Mouse (Mus musculus) liver, embryonic 15.5 days (tissue): ENCODE measurements at regions not wholly inside any gene's neighbourhood (a gene's known extent, or its start where the extent isn't known, plus 50 kb on each side); places are given as distances from the start of the nearest gene placed in this dataset.

Experiments used
- ATAC-seq: fragments of 200-750 bp; cut with Nextera tagmentation; 2 replicates; pipeline ENCODE4 v1.8.0; 2017; ENCODE audit warnings: moderate number of reproducible peaks, mild to moderate bottlenecking, moderate library complexity; ENCODE audit not compliant: insufficient read depth
- H3K27ac ChIP-seq: fragments of 300-500 bp; sonication (generic); replicated peaks from 2 replicates; pipeline ENCODE4 v1.5.1; 2015; ENCODE audit warnings: mild to moderate bottlenecking, inconsistent platforms
- H3K27me3 ChIP-seq: fragments of 300-500 bp; sonication (generic); 2 replicates; pipeline ENCODE4 v1.6.1; 2015; ENCODE audit warnings: mild to moderate bottlenecking, inconsistent platforms
- H3K36me3 ChIP-seq: fragments of 300-500 bp; sonication (generic); replicated peaks from 2 replicates; pipeline ENCODE4 v1.6.1; 2015; ENCODE audit warnings: moderate library complexity, mild to moderate bottlenecking, inconsistent platforms
- H3K4me1 ChIP-seq: fragments of 300-500 bp; sonication (generic); replicated peaks from 2 replicates; pipeline ENCODE4 v1.6.1; 2015; ENCODE audit warnings: inconsistent platforms
- H3K4me2 ChIP-seq: fragments of 300-500 bp; sonication (generic); 2 replicates; pipeline ENCODE4 v1.6.1; 2015; ENCODE audit warnings: moderate library complexity, mild to moderate bottlenecking, inconsistent platforms
- H3K4me3 ChIP-seq: fragments of 300-500 bp; sonication (generic); replicated peaks from 2 replicates; pipeline ENCODE4 v1.5.1; 2015; ENCODE audit warnings: mild to moderate bottlenecking, inconsistent platforms
- H3K9ac ChIP-seq: fragments of 300-500 bp; sonication (generic); 2 replicates; pipeline ENCODE4 v1.6.1; 2015; ENCODE audit warnings: moderate library complexity, mild to moderate bottlenecking, inconsistent platforms
- H3K9me3 ChIP-seq: fragments of 300-500 bp; sonication (generic); replicated peaks from 2 replicates; pipeline ENCODE4 v1.6.1; 2016; ENCODE audit warnings: inconsistent platforms
- WGBS: fragments of 180-500 bp; shearing (Covaris S2); methylation state at CpG from one replicate; pipeline ENCODE4 v1.1.7; 2015; ENCODE audit warnings: mixed read lengths; ENCODE audit not compliant: insufficient replicate concordance; 5-methylcytosine and 5-hydroxymethylcytosine counted together

DNA sequence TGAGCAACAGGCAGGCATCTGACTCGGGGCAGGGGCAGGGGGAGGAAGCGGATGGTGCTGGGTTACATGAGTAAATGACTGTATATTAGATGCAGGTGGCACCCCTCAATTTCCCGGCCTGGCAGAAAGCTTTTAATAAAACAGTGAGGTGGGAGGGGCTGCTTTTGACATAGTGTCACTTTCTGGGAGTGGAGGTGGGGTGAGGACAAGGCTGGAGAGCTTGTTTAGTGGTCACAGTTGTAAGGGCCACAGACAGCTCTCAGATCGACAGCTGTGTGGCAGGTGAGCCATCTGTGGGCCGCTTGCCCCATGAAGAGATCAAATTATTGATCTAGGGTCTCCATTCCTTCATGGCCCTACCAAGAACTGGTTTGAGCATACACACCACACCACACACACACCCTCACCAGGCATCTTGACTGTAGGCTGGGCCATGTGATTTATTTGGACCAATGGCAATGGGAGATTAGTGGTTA is 431.9 kb downstream of the Ccdc171 start:
- Histone ChIP-seq H3K27me3 (no peaks in the 10 kb centered on the region), H3K36me3 (no peaks in the 10 kb centered on the region), H3K9me3 (no peaks in the 10 kb centered on the region), H3K27ac (no peak overlapping the region), H3K9ac (no peak overlapping the region), H3K4me2 (no peak overlapping the region), H3K4me1 (no peaks in the 10 kb centered on the region), H3K4me3 (no peak overlapping the region)
- ATAC-seq: no peak
- WGBS: 54% methylated on average over 5 of the region's 5 CpGs

DNA sequence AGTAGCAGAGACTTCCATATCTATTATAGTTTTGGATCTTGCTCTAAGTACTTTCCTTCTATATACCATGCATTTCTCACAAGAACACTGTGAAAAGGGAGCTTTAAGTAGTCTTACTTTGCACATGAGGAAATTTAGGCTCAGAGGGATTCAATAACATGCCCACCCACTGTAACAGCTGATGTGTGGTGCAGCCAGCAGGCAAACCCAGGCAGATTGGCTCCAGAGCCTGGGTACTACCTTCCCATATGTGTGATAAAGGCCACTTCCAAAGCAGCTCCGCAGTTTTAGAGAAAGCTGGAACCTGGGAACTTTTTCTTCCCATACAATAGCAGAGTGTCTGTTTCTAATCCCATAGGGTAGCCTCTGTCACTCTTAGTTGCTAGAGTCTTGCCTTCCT is 441.6 kb downstream of the Ccdc171 start:
- Histone ChIP-seq H3K9me3 (no peaks in the 10 kb centered on the region), H3K4me2 (no peak overlapping the region), H3K36me3 (no peaks in the 10 kb centered on the region), H3K27me3 (no peaks in the 10 kb centered on the region), H3K27ac (no peak overlapping the region), H3K9ac (no peak overlapping the region), H3K4me3 (no peak overlapping the region), H3K4me1 (no peaks in the 10 kb centered on the region)
- ATAC-seq: no peak
- 52% methylated on average over 1 of the region's 1 CpGs for WGBS

DNA sequence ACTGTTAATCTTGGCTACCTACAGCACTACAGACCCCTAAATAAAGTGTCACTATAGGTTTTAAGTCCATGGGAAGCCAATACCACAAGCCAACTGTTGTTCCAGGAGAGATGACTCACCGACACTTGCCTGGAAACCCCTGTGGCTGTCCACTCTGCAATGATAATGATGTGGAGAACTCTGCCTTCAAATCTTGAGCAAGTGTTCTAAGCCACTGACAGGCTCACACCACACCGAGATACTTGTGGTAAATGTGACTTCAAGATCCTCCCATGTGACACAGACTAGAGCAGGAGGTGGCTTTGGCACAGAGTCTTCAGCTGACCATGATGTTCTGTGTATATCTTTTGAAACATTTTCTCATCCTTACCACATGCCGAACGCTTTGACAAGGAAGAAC is 447.8 kb downstream of the Ccdc171 start:
- ATAC-seq: no peak
- no peak overlapping the region for H3K4me2 ChIP-seq
- no peaks in the 10 kb centered on the region for H3K27me3 ChIP-seq
- 54% methylated on average over 4 of the region's 4 CpGs for WGBS
- no peaks in the 10 kb centered on the region for H3K9me3 ChIP-seq
- no peak overlapping the region for H3K9ac ChIP-seq
- H3K27ac ChIP-seq: no peak overlapping the region
- no peaks in the 10 kb centered on the region for H3K36me3 ChIP-seq
- H3K4me3 ChIP-seq: no peak overlapping the region
- H3K4me1 ChIP-seq: no peaks in the 10 kb centered on the region

DNA sequence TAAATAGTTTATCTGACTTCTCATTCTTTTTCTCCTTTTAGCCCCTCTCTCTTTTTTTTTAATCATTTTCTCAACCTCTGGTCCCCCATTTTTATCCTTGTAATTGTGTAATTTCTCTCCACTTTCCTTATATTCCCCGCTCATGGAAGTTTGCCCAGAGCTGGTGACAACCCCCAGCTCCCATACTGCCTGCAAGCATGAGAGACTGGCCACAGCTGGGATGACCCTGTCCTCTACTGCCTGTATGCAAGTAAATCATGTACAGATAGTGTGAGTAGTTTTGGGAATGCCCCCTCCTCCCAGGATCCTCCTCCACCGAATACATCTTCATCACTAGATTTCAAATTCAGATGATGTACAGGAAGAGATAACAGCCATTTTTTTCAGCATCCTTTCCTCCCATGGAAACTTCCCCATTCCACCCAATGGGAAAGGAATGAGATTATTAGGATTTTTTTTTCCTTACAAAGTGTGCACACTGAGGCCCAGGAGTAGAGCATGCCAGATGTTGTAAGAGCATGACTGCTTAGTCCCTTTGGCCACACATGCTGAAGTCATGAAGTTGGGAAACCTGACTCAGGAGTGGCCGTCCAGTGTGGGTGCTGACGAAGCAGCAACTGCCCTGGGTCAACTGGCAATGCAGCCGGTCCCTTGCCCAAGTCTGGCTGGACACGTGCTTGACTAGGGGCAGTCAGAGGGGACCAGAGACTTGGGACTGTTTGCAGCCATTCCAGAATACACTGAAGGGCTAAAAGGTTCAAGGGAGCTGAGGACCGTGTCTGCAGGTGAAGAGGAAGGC is 449.1 kb downstream of the Ccdc171 start:
- H3K9me3 ChIP-seq: no peaks in the 10 kb centered on the region
- H3K9ac ChIP-seq: no peak overlapping the region
- 54% methylated on average over 7 of the region's 7 CpGs for WGBS
- no peak overlapping the region for H3K27ac ChIP-seq
- no peak overlapping the region for H3K4me2 ChIP-seq
- ATAC-seq: no peak
- H3K27me3 ChIP-seq: no peaks in the 10 kb centered on the region
- H3K4me3 ChIP-seq: no peak overlapping the region
- H3K4me1 ChIP-seq: no peaks in the 10 kb centered on the region
- H3K36me3 ChIP-seq: no peaks in the 10 kb centered on the region

DNA sequence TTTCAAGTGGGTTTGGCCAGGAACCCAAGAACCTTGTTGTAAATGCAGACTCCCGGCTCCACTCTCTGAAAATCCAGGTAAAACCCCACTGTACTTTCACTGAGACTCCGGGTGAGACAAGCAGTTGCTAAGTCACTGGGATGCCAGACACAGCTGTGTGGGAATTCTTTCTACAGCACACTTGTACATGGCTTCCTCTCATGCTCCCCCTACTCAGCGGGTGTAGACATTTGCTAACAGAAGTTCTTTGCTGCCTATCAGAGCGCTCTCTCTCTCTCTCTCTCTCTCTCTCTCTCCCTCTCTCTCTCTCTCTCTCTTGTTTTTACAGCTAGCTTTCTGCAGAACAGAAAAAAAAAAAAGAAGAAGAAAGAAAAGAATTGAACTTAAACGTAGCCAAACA is 450.2 kb downstream of the Ccdc171 start:
- ATAC-seq: no peak
- Histone ChIP-seq H3K9me3 (no peaks in the 10 kb centered on the region), H3K4me3 (no peak overlapping the region), H3K9ac (no peak overlapping the region), H3K27ac (no peak overlapping the region), H3K36me3 (no peaks in the 10 kb centered on the region), H3K27me3 (no peaks in the 10 kb centered on the region), H3K4me1 (no peaks in the 10 kb centered on the region), H3K4me2 (no peak overlapping the region)
- WGBS: 47% methylated on average over 5 of the region's 5 CpGs

DNA sequence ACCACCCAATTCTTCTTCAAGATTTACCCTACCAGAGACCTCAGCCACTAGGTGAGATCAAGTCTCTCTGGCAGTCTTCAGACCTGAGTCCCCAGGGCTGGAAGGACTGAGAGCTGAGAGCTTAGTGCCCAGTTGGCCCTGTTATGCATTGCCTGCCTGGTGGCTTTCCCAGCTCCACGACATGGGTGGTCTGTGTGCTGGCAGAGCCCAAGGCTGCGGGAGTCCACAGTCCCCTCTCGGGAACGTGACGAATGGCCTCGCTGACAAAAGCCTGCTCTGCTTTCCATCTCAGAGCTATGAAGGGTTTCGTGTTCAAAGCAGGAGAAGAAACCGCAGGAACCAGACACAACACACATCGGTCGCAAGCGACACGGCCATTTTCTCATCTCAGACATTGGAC is 450.7 kb downstream of the Ccdc171 start:
- no peak for ATAC-seq
- 62% methylated on average over 12 of the region's 12 CpGs for WGBS
- no peaks in the 10 kb centered on the region for H3K27me3 ChIP-seq
- no peaks in the 10 kb centered on the region for H3K9me3 ChIP-seq
- no peak overlapping the region for H3K27ac ChIP-seq
- H3K9ac ChIP-seq: no peak overlapping the region
- H3K4me2 ChIP-seq: no peak overlapping the region
- H3K36me3 ChIP-seq: no peaks in the 10 kb centered on the region
- H3K4me3 ChIP-seq: no peak overlapping the region
- no peaks in the 10 kb centered on the region for H3K4me1 ChIP-seq

- H3K27me3 ChIP-seq: no peaks in the 10 kb centered on the region
- no peak for ATAC-seq
- 34% methylated on average over 4 of the region's 4 CpGs for WGBS
- H3K4me2 ChIP-seq: no peak overlapping the region
- H3K27ac ChIP-seq: no peak overlapping the region
- H3K9me3 ChIP-seq: no peaks in the 10 kb centered on the region
- H3K4me1 ChIP-seq: no peaks in the 10 kb centered on the region
- no peak overlapping the region for H3K9ac ChIP-seq
- H3K36me3 ChIP-seq: no peaks in the 10 kb centered on the region
- no peak overlapping the region for H3K4me3 ChIP-seq
Observed at GRCm38 (mm10) chr4:83979088-83979487, 453.7 kb downstream of the Ccdc171 start.

GRCm38 (mm10) chr4:83984671-83985391 is 459.5 kb downstream of the Ccdc171 start:
- Histone ChIP-seq H3K27me3 (no peaks in the 10 kb centered on the region), H3K9ac (no peak overlapping the region), H3K27ac (no peak overlapping the region), H3K4me1 (no peaks in the 10 kb centered on the region), H3K4me2 (no peak overlapping the region), H3K9me3 (no peaks in the 10 kb centered on the region), H3K4me3 (no peak overlapping the region), H3K36me3 (no peaks in the 10 kb centered on the region)
- 65% methylated on average over 15 of the region's 15 CpGs for WGBS
- ATAC-seq: no peak

GRCm38 (mm10) chr4:83985451-83985850 is 460.1 kb downstream of the Ccdc171 start:
- no peak overlapping the region for H3K4me2 ChIP-seq
- 78% methylated on average over 5 of the region's 5 CpGs for WGBS
- no peaks in the 10 kb centered on the region for H3K27me3 ChIP-seq
- H3K4me1 ChIP-seq: no peaks in the 10 kb centered on the region
- H3K9me3 ChIP-seq: no peaks in the 10 kb centered on the region
- H3K27ac ChIP-seq: no peak overlapping the region
- H3K4me3 ChIP-seq: no peak overlapping the region
- H3K36me3 ChIP-seq: no peaks in the 10 kb centered on the region
- ATAC-seq: no peak
- no peak overlapping the region for H3K9ac ChIP-seq

- no peaks in the 10 kb centered on the region for H3K27me3 ChIP-seq
- no peak overlapping the region for H3K4me3 ChIP-seq
- H3K9ac ChIP-seq: no peak overlapping the region
- no peaks in the 10 kb centered on the region for H3K9me3 ChIP-seq
- H3K4me1 ChIP-seq: no peaks in the 10 kb centered on the region
- no peak for ATAC-seq
- H3K4me2 ChIP-seq: no peak overlapping the region
- whole genome bisulfite sequencing: 57% methylated on average over 13 of the region's 13 CpGs
- no peaks in the 10 kb centered on the region for H3K36me3 ChIP-seq
- no peak overlapping the region for H3K27ac ChIP-seq
Observed at GRCm38 (mm10) chr4:83986951-83987822, 461.8 kb downstream of the Ccdc171 start.

GRCm38 (mm10) chr4:83987846-83988245 is 462.5 kb downstream of the Ccdc171 start:
- no peak overlapping the region for H3K4me3 ChIP-seq
- ATAC-seq: no peak
- no peak overlapping the region for H3K27ac ChIP-seq
- H3K36me3 ChIP-seq: no peaks in the 10 kb centered on the region
- no peaks in the 10 kb centered on the region for H3K27me3 ChIP-seq
- no peaks in the 10 kb centered on the region for H3K4me1 ChIP-seq
- H3K9ac ChIP-seq: no peak overlapping the region
- 51% methylated on average over 12 of the region's 12 CpGs for WGBS
- H3K4me2 ChIP-seq: no peak overlapping the region
- H3K9me3 ChIP-seq: no peaks in the 10 kb centered on the region
